Mouse (Mus musculus): ENCODE measurements at regions not wholly inside any gene's neighbourhood (a gene's known extent, or its start where the extent isn't known, plus 50 kb on each side); places are given as distances from the start of the nearest gene placed in this dataset.

- WGBS (ENCODE audit: insufficient replicate concordance) = 67% methylated on average over 4 of the region's 4 CpGs
- H3K9me3 ChIP-seq (replicated peaks) = no peaks in the 10 kb centered on the region
- ATAC-seq = no peak
- H3K27me3 ChIP-seq (replicated peaks) = no peaks in the 10 kb centered on the region
- no peak overlapping the region for H3K4me3 ChIP-seq
- H3K9ac ChIP-seq = no peak overlapping the region
- no peak overlapping the region for H3K4me2 ChIP-seq
- H3K4me1 ChIP-seq = no peaks in the 10 kb centered on the region
- H3K27ac ChIP-seq = no peak overlapping the region
- no peaks in the 10 kb centered on the region for H3K36me3 ChIP-seq
These were observed 2213.6 kb upstream of the Lrrc6 start for GRCm38 (mm10) chr15:68714337-68714736.

- no peaks in the 10 kb centered on the region for H3K36me3 ChIP-seq
- H3K4me3 ChIP-seq = no peak overlapping the region
- no peak overlapping the region for H3K9ac ChIP-seq
- H3K9me3 ChIP-seq (replicated peaks) = no peaks in the 10 kb centered on the region
- H3K27me3 ChIP-seq (replicated peaks) = no peaks in the 10 kb centered on the region
- no peak overlapping the region for H3K4me2 ChIP-seq
- H3K4me1 ChIP-seq = no peaks in the 10 kb centered on the region
- no peak for ATAC-seq
- WGBS (ENCODE audit: insufficient replicate concordance) = 64% methylated on average over 3 of the region's 3 CpGs
- H3K27ac ChIP-seq = no peak overlapping the region
These were observed 2206.6 kb upstream of the Lrrc6 start for GRCm38 (mm10) chr15:68707306-68707705.

DNA sequence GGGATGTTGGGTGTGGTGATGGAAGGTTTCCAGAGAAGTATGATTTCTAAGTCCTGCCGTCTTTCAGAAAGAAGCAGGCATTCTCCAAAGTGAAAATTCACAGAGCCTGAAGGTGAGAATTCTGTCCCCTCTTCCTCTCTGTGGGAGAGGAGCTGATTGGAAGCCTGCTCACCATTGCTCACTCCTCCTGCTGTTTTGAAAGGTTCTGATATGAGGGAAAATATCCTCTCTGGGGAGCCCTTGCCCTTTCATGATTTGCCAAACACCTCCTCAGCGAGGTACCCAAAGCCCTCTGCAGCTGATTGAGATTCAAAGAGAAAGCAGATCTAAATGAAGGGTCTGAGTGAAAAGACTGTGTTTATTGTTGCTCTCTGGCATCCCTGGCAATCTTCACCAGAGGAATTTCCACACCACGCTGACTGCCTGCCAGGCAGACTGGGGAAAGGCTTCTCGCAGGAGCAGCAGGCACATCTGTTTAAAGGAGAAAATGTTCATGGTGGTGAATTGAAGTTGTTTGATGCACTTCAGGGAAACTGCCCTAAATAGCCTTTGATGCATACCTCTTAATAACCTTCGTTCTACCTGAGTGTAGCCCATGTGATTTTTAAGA is 2194.4 kb upstream of the Lrrc6 start:
- H3K4me1 ChIP-seq = no peaks in the 10 kb centered on the region
- 33% methylated on average over 5 of the region's 5 CpGs for WGBS (ENCODE audit: insufficient replicate concordance)
- no peaks in the 10 kb centered on the region for H3K36me3 ChIP-seq
- H3K9me3 ChIP-seq (replicated peaks) = no peaks in the 10 kb centered on the region
- ATAC-seq = no peak
- no peak overlapping the region for H3K4me2 ChIP-seq
- no peaks in the 10 kb centered on the region for H3K27me3 ChIP-seq (replicated peaks)
- no peak overlapping the region for H3K4me3 ChIP-seq
- H3K27ac ChIP-seq = no peak overlapping the region
- H3K9ac ChIP-seq = no peak overlapping the region

- H3K27me3 ChIP-seq (replicated peaks) = no peaks in the 10 kb centered on the region
- WGBS (ENCODE audit: insufficient replicate concordance) = 59% methylated on average over 1 of the region's 1 CpGs
- H3K4me3 ChIP-seq = no peak overlapping the region
- H3K36me3 ChIP-seq = no peaks in the 10 kb centered on the region
- H3K4me2 ChIP-seq = no peak overlapping the region
- no peaks in the 10 kb centered on the region for H3K4me1 ChIP-seq
- no peak for ATAC-seq
- H3K27ac ChIP-seq = no peak overlapping the region
- no peaks in the 10 kb centered on the region for H3K9me3 ChIP-seq (replicated peaks)
- no peak overlapping the region for H3K9ac ChIP-seq
These were observed 2166.8 kb upstream of the Lrrc6 start for GRCm38 (mm10) chr15:68667462-68667861.

- H3K27me3 ChIP-seq (replicated peaks) = no peaks in the 10 kb centered on the region
- H3K4me3 ChIP-seq = no peak overlapping the region
- H3K4me2 ChIP-seq = no peak overlapping the region
- H3K9me3 ChIP-seq (replicated peaks) = no peaks in the 10 kb centered on the region
- H3K9ac ChIP-seq = no peak overlapping the region
- no peak for ATAC-seq
- no peaks in the 10 kb centered on the region for H3K36me3 ChIP-seq
- H3K4me1 ChIP-seq = no peaks in the 10 kb centered on the region
- H3K27ac ChIP-seq = no peak overlapping the region
These were observed 2164.6 kb upstream of the Lrrc6 start for GRCm38 (mm10) chr15:68665331-68665730.

- Histone ChIP-seq H3K9ac (no peak overlapping the region), H3K4me1 (no peaks in the 10 kb centered on the region), H3K4me3 (no peak overlapping the region), H3K9me3 (replicated peaks) (no peaks in the 10 kb centered on the region), H3K27me3 (replicated peaks) (no peaks in the 10 kb centered on the region), H3K4me2 (no peak overlapping the region), H3K36me3 (no peaks in the 10 kb centered on the region), H3K27ac (no peak overlapping the region)
- WGBS (ENCODE audit: insufficient replicate concordance) = 64% methylated on average over 6 of the region's 6 CpGs
- no peak for ATAC-seq
These were observed 2156.0 kb upstream of the Lrrc6 start for GRCm38 (mm10) chr15:68656722-68657121.

- Histone ChIP-seq H3K9ac (no peak overlapping the region), H3K27me3 (replicated peaks) (no peaks in the 10 kb centered on the region)
- WGBS (ENCODE audit: insufficient replicate concordance) = 74% methylated on average over 3 of the region's 3 CpGs
These were observed 2154.3 kb upstream of the Lrrc6 start for GRCm38 (mm10) chr15:68655046-68655445.

DNA sequence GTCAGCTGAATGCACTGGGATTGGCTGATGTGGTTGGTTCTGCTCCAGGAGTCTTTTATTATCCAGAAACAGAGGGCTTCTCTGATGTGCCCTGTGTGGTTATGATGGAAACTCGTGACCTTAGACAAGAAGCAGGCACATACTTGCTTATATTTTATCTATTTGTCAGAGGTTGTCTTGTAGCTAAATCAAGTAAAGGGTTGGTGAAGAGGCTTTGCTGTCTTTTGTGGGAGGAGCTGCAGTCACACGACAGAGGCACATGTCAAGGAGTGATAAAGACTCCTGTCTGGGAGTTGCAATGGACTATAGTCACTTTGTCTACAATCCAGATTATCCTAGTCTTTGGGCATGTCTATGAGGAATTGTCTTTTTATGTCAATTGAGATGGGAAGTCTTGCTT is 2149.9 kb upstream of the Lrrc6 start:
- WGBS (ENCODE audit: insufficient replicate concordance) = 25% methylated on average over 2 of the region's 2 CpGs
- H3K27me3 ChIP-seq (replicated peaks) = no peaks in the 10 kb centered on the region
- H3K4me2 ChIP-seq = no peak overlapping the region
- no peaks in the 10 kb centered on the region for H3K9me3 ChIP-seq (replicated peaks)
- no peaks in the 10 kb centered on the region for H3K4me1 ChIP-seq
- no peak overlapping the region for H3K9ac ChIP-seq
- H3K27ac ChIP-seq = no peak overlapping the region
- no peaks in the 10 kb centered on the region for H3K36me3 ChIP-seq
- ATAC-seq = no peak
- H3K4me3 ChIP-seq = no peak overlapping the region

More at GRCm38 (mm10) chr15:68655046-68655445, 2154.3 kb upstream of the Lrrc6 start:
- Histone ChIP-seq H3K36me3 (no peaks in the 10 kb centered on the region), H3K4me2 (no peak overlapping the region), H3K4me3 (no peak overlapping the region), H3K9me3 (replicated peaks) (no peaks in the 10 kb centered on the region), H3K27ac (no peak overlapping the region), H3K4me1 (no peaks in the 10 kb centered on the region)
- no peak for ATAC-seq

DNA sequence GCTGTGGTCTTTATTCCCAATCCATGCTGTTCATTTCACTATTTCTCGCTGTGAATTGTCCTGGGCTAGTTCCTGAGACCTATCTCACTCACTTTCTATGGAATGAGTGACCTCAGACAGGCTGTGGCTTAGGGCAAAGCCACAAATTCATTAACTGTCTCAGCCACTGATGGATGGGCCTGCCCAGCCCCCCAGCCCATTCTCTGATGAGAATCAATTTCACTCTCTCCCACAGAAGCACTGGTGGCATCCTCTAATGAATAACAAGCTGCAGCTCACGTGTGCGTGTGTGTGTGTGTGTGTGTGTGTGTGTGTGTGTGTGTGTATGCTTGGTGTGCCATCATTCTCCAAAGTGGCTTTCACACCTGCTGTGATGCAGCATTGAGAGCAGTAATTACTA is 2149.3 kb upstream of the Lrrc6 start:
- ATAC-seq = no peak

DNA sequence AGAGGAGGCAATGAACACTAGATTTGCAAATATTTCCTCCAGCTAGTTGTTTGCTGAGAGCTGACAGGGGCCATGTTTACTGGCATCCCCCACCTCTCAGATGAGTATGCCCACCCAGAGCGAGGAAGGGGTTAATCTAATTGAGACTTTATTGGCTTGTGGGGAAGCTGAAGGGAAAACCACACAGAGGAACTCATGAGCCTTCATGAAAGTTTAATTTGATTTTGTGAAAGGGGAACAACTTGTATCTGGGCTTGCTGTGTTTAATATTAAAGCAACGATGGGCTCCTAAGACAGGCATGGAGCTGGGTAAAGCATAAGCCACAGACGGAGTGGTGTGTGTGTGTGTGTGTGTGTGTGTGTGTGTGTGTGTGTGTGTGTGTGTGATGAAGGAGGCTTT is 2146.2 kb upstream of the Lrrc6 start:
- Histone ChIP-seq H3K27ac (no peak overlapping the region), H3K9ac (no peak overlapping the region), H3K4me3 (no peak overlapping the region), H3K27me3 (replicated peaks) (no peaks in the 10 kb centered on the region), H3K36me3 (no peaks in the 10 kb centered on the region), H3K4me1 (no peaks in the 10 kb centered on the region), H3K4me2 (no peak overlapping the region), H3K9me3 (replicated peaks) (no peaks in the 10 kb centered on the region)
- ATAC-seq = no peak
- 59% methylated on average over 3 of the region's 3 CpGs for WGBS (ENCODE audit: insufficient replicate concordance)

More for the DNA sequence above, 2149.3 kb upstream of the Lrrc6 start:
- Histone ChIP-seq H3K4me1 (no peaks in the 10 kb centered on the region), H3K27ac (no peak overlapping the region), H3K27me3 (replicated peaks) (no peaks in the 10 kb centered on the region), H3K36me3 (no peaks in the 10 kb centered on the region), H3K4me2 (no peak overlapping the region), H3K4me3 (no peak overlapping the region), H3K9ac (no peak overlapping the region), H3K9me3 (replicated peaks) (no peaks in the 10 kb centered on the region)
- WGBS (ENCODE audit: insufficient replicate concordance) = 46% methylated on average over 3 of the region's 3 CpGs

DNA sequence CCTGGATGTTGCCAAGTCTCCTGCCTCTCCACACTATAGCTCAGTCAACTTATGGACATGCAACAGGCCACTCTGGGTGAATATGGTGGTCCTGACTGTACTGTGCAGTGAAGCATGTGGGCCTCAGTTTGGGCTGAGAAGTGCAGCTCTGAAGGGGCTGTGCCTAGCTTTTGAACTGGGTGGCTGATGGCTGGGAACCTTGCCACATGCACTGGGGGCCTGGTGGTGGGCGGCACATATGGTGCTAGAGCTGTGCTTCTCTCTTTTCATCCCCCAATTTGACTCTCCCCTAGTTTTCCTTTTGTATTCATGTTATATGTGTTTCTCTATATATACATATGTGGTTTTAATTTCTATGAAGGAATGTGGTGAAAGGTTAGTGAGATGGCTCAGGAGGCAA is 2144.2 kb upstream of the Lrrc6 start:
- no peak overlapping the region for H3K4me2 ChIP-seq

DNA sequence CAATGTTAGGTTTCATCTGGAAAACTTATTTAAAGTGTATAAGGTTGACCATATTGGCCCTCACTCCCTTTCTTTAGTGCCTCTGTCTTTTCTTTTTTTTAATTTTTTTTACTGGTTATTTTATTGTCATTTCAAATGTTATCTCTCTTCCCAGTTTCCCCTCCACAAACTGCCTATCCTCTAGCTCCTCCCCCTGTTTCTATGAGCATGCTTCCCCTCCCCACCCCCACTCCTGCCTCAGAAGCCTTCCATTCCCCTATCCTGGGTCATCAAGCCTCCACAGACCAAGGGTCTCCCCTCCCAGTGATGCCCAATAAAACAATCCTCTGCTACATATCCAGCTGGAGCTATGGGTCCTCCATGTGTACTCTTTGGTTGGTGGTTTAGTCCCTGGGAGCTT is 2134.9 kb upstream of the Lrrc6 start:
- no peaks in the 10 kb centered on the region for H3K9me3 ChIP-seq (replicated peaks)
- H3K27ac ChIP-seq = no peak overlapping the region
- ATAC-seq = no peak
- no peak overlapping the region for H3K4me2 ChIP-seq
- no peaks in the 10 kb centered on the region for H3K36me3 ChIP-seq
- H3K4me1 ChIP-seq = no peaks in the 10 kb centered on the region
- no peak overlapping the region for H3K9ac ChIP-seq
- H3K27me3 ChIP-seq (replicated peaks) = no peaks in the 10 kb centered on the region
- no peak overlapping the region for H3K4me3 ChIP-seq

More for the DNA sequence above, 2144.2 kb upstream of the Lrrc6 start:
- Histone ChIP-seq H3K27ac (no peak overlapping the region), H3K9ac (no peak overlapping the region), H3K27me3 (replicated peaks) (no peaks in the 10 kb centered on the region), H3K9me3 (replicated peaks) (no peaks in the 10 kb centered on the region), H3K4me1 (no peaks in the 10 kb centered on the region), H3K4me3 (no peak overlapping the region), H3K36me3 (no peaks in the 10 kb centered on the region)
- ATAC-seq = no peak
- 67% methylated on average over 1 of the region's 1 CpGs for WGBS (ENCODE audit: insufficient replicate concordance)

GRCm38 (mm10) chr15:68626976-68627375 is 2126.3 kb upstream of the Lrrc6 start:
- no peak for ATAC-seq
- no peak overlapping the region for H3K4me2 ChIP-seq
- no peaks in the 10 kb centered on the region for H3K27me3 ChIP-seq (replicated peaks)
- no peaks in the 10 kb centered on the region for H3K9me3 ChIP-seq (replicated peaks)
- no peaks in the 10 kb centered on the region for H3K4me1 ChIP-seq
- WGBS (ENCODE audit: insufficient replicate concordance) = 61% methylated on average over 4 of the region's 4 CpGs
- H3K36me3 ChIP-seq = no peaks in the 10 kb centered on the region
- H3K9ac ChIP-seq = no peak overlapping the region
- no peak overlapping the region for H3K27ac ChIP-seq
- no peak overlapping the region for H3K4me3 ChIP-seq

Data from liver, embryonic 12.5 days (tissue).